Mouse (Mus musculus) layer of hippocampus, adult 2 months (tissue): ENCODE measurements around the gene Rsl1d1. TPM values are rescaled to one million over a fixed set of nuclear protein-coding genes. Genes with fewer than 3 reads are reported as not detected.

ENCODE experiments used
- DNase-seq, 2 experiments: peaks; one replicate each; pipeline ENCODE4 v3.0.0; 2022; ENCODE audit warnings: low spot score in 2 of 2
- H3K27ac ChIP-seq: fragments of 200-600 bp; 2 replicates; pipeline ENCODE4 v1.8.1; 2022
- H3K4me3 ChIP-seq: fragments of 200-600 bp; 2 replicates; pipeline ENCODE4 v1.8.1; 2022; ENCODE audit warnings: mild to moderate bottlenecking
- CTCF ChIP-seq: fragments of 200-600 bp; conservative IDR thresholded peaks from 2 replicates; pipeline ENCODE4 v1.8.1; 2022; ENCODE audit warnings: antibody characterized with exemption, mild to moderate bottlenecking, moderate library complexity
- long read RNA-seq, 2 experiments: library from polyadenylated mRNA; stranded (forward); transcript quantifications; one replicate each; pipeline ENCODE4 v2.0.0; 2021; ENCODE audit warnings: borderline mapping rate in 2 of 2
- total RNA-seq, 2 experiments: library from RNA; stranded (reverse); gene quantifications; 2 replicates each; pipeline ENCODE4 v1.2.3; 2021

Gene Rsl1d1
- 10 to 100 TPM; 54.1 to 58.0 TPM for total RNA-seq
- long read RNA-seq, experiment 1, transcript Rsl1d1-201 (9 exons, 1,945 nt) = major isoform, 40 of 45 reads
- long read RNA-seq, experiment 1, partial matches to known transcripts = 2 of 45 reads
- long read RNA-seq, experiment 1, other reads (novel, unspliced or antisense) = 3 of 45 reads
- long read RNA-seq, experiment 2, transcript Rsl1d1-201 (9 exons, 1,945 nt) = major isoform, 43 of 53 reads
- long read RNA-seq, experiment 2, partial matches to known transcripts = 3 of 53 reads
- long read RNA-seq, experiment 2, other reads (novel, unspliced or antisense) = 7 of 53 reads

DNA sequence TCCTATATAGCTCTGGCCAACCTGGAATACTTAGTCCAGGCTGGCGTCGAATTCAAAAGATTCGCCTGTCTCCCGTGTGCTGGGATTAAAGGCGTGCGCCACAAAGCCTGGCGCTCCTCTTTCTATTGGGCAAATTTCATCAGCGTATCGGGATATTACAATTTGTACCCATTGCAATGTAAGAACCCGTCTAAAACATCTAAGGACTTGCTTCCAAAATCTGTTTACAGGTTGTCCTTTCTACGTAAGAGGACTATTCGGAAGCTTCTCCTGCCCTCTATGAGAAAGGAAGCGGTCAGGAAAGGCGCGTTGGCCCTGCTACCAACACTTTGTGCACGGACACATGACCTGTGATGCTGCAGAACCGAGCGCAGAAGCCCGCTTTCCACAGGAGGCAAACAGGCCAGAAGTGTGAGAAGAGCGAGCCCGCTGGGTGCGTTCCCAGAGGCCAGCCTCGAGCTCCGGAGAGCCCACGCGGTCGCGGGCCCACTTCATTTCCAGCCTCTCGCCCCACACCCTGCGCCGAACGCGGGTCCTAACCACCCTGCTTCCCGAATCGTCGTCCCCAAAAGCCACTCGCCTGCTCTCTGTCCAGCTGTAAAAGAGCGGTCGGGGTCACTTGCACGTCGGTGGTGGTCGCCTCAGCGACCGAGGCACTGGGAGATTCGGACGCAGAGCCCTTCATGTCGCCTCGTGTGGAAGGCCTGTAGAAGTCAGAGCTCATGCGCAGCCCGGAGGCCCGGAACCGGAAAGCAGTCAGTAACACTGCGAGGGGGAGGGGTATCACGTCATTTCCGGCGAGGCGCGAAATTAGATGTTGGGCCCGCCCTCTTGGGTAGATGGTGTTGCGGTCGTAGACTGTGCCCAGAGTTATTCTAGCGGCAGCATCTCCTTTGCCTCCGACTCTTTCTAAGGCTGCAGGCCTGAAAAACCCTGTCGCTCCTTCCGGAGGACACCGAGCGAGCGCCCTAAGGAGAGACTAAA, at the start of gene Rsl1d1:
Gene Rsl1d1 (minus strand): TSS at position 761 of the 984 bp plus-strand sequence.
- peak within 1 kb of the TSS; percentile 94 for H3K27ac ChIP-seq
- peak; percentile 90 to 93 for DNase-seq
- peak within 1 kb of the TSS; percentile 84 for H3K4me3 ChIP-seq
- TF ChIP-seq CTCF = no peak

DNA sequence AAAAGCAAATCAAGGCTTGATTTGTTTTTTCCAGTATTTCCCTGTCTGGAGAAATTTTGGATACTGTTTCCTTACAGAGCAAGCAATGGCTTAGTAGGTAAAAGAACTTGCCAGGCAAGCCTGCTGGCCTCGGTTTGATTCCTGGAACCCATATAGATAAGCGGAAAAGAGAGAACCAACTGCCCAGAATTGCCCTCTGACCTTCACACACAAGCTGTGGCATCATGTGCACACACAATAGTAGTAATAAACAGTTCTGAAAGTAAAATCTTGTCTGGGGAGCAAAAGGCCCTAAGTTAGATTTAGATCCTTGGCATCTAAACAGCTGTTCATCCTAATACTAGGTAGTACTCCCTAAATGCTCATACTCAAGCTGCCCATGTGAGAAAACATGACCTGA, 44.7 kb upstream of the Rsl1d1 start:
- Histone ChIP-seq H3K27ac (no peak overlapping the region), H3K4me3 (no peak overlapping the region)
- DNase-seq = no peak
- no peak for TF ChIP-seq CTCF

DNA sequence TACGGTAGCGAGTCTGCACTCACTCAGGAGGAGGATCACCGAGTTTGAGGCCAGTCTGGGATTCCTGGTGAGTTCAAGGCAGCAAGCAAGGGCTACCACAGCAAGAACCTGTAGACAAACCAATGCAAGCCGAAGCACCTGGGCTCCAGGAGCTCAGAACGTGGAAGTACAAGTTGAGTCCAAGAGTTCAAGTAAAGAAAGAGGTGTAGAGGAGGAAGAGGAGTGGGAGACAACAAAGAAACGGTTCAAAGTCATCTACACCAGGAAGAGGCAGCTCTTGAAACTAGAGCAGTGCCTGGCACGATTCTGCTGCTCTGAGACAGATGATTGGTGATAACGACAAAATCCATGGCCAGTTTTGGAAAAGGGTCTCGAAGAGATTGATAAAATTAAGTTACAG, 42.6 kb upstream of the Rsl1d1 start:
- no peak for TF ChIP-seq CTCF
- H3K4me3 ChIP-seq = no peak overlapping the region
- DNase-seq = no peak
- no peak overlapping the region for H3K27ac ChIP-seq

DNA sequence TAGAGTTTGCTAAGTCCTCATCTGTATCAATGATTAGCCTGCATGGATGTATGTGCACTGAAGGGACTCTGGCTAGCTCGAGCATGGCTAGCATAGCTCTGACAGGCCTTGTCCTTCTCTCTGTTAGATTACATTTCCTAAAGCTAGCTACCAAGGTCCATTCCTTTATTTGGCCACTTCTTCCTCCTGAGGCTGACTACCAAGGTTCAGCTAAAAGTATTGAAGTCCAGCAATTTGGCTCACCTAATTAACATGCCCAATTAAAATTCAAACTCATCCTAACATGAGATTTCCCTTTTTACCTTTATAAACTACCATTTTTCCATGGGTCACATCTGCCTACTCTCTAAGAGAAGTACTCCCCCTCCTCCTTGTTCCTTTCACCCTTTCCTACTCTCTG, 39.3 kb upstream of the Rsl1d1 start:
- no peak overlapping the region for H3K27ac ChIP-seq
- DNase-seq = no peak
- TF ChIP-seq CTCF = no peak
- H3K4me3 ChIP-seq = no peak overlapping the region

DNA sequence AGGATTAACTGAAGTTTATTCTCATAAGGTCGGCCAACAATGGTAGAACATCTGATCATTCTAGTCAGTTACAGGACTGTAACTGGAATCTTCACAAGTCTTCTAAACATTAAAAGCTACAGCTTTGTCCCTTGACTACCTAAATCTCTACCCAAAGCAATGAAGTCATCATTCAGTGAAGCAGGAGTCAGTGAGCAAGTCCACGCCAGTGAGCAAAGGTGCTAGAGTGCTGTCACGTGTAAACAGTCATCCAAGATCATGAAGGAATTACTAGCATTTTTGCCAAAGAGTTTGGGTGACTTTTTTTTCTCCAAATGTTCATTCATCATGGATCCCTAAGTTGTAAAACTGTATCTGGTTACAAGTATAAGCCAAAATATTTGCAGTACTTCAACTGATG, 14.7 kb upstream of the Rsl1d1 start:
- no peak overlapping the region for H3K27ac ChIP-seq
- no peak for DNase-seq
- H3K4me3 ChIP-seq = no peak overlapping the region
- TF ChIP-seq CTCF = no peak

DNA sequence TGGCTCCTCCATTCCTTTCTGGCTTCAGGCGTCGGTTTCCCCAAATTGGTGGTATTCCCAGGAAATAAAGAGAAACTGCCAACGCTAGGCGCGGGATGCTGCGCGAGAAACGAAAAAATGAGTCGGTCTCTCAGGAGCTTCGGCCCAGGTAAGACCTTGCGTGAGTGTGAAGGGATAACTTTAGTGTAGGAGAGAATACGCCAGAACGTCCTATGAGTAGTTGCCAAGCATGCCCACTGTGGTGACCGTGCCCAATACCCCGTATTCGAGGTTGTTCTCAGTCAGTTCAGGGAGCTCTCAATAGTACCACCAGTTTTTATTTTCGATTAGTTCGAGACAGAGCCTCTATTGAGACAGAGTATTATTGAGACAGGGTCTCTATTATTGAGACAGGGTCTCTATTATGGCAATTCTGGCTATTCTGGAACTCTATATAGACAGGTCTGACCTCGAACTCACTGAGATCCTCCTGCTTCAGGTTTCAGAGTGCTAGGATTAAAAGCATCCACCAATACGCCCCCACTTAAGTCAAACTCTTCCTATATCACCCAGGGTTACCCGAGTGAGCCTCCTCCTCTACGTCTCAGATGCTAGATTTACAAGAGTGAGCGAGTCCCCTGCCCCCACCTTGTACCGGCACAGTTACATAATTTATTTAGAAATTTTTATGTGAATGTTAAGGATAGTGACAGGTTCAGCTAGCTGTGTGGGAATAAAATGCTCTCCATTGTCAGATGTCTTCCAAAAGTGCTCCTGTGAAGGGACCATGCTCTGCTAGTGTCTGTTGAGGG, 664 bp upstream of the Rsl1d1 start:
- TF ChIP-seq CTCF = no peak
- Histone ChIP-seq H3K4me3 (peak overlapping the region; percentile 84), H3K27ac (peak overlapping the region; percentile 94; the same call in 1 of the 2 replicates)
- no peak for DNase-seq

DNA sequence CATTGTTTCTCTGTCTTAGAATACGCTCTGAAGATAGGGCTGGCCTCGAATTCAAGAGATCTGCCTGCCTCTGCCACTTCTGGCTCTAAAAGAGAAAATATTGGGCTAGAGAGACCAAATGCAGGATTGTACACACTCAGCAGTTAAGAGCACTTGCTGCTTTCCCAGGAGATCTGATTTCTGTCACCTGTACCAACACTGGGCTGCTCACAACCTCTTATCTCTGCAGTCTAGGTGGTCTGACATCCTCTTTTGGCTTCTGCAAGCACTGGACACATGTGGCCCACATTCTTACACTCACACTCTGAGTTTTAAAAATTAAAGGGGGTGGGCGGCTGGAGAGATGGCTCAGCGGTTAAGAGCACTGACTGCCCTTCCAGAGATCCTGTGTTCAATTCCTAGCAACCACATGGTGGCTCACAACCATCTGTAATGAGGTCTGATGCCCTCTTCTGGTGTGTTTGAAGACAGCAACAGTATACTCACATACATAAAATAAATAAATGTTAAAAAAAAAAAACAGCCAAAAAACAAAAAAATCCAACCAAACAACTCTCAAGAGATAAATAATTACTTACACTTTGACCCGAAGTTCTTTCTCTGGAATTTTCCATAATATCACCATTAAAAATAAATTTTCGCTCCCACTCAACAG, 1.3 kb downstream of the Rsl1d1 start:
- Histone ChIP-seq H3K4me3 (peak overlapping the region; percentile 84), H3K27ac (peak overlapping the region; percentile 94; the same call in 1 of the 2 replicates)
- no peak for DNase-seq
- peak; percentile 43 for TF ChIP-seq CTCF

DNA sequence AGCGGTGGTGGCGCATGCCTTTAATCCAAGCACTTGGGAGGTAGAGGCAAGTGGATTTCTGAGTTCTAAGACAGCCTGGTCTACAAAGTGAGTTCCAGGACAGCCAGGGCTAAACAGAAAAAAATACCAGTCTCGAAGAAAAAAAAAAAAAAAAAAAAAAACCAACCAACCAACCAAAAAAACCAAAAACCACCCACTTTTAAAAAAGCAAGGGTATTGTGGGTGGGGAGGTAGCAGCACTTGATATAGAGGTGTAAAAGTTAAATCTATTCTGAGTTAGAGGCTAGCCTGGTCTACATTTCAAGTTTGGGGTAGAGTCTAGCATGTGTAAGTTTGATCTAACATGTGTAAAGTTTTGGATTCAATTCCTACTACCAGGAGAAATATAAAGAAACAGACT, 2.9 kb downstream of the Rsl1d1 start:
- Histone ChIP-seq H3K4me3 (no peak overlapping the region), H3K27ac (no peak overlapping the region)
- DNase-seq = no peak
- TF ChIP-seq CTCF = no peak

DNA sequence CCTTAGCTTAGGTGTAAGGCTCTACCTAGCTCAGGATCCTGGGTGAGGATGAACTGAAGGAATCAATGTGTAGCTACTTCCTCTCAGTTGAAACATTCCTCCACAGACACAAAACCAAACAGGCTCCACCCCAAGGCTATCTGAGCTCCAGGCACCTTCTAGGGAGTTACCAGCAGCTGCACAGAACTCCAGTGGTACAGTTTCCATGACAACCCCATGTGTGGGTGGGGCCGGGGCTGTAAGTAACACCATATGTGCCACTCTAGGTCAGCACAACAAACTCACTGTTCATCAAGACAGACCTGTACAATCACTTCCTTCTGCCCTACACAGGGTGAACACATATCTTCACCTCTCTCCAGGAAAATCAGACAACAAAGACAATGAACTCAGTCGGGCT, 4.7 kb downstream of the Rsl1d1 start:
- Histone ChIP-seq H3K4me3 (no peak overlapping the region), H3K27ac (no peak overlapping the region)
- no peak for TF ChIP-seq CTCF
- no peak for DNase-seq

DNA sequence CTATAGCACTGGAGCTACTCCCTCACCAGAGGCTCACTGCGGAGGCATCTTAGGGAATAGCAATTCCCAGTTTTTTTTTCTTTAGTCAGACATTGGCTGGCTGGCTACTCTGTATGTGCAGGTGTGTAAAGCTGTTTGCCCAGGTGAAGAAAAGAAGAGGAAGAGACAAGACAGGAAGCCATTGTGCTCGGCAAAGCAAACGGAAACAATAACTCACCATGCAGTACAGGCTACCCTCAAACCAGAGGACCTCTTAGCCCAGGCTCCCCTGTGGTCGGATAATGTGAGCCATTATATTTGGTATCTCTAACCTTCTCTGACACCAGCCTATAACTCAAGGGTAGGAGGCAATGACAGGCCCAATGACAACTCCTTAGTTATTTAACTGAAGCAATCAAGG, 6.1 kb downstream of the Rsl1d1 start:
- Histone ChIP-seq H3K4me3 (no peak overlapping the region), H3K27ac (no peak overlapping the region)
- TF ChIP-seq CTCF = no peak
- DNase-seq = no peak

DNA sequence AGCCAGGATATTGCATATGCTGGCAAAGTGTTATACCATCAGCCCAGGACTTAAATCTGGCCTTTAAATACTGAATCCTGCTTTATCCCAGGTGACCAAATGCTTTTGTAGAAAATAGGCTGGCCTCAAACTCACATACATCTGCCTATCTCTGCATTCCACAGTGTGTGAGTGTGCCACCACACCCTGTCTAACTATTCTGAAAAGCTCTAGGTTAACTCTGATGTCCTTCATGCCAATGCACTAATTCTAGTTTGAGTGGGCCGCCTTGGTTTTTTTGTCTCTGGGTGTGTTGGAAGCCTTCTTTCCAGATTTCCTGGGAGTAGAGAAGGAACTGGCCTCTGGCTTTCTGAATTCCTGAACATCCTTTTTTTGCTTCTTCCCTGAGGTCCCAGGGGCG, 9.9 kb downstream of the Rsl1d1 start:
- no peak for TF ChIP-seq CTCF
- Histone ChIP-seq H3K4me3 (no peak overlapping the region), H3K27ac (no peak overlapping the region)
- no peak for DNase-seq

DNA sequence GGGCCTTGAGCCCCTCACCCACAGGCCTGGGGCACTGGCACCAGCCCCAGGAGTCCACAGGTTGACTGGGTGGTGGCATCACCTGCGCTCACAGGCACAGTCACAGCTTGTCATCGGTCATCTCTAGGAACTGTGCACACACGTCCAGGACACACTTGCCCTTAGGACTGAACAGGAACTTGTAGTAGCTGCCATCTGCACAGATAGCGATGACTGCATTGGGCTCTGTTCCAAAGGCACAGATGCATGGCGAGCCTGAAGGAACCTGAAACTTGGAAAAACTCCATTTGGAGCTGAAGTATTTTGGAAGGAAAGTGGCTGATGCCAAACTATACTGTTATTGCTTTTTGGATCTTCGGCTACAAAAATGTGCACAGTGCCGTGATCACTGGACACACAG, 13.0 kb downstream of the Rsl1d1 start:
- H3K4me3 ChIP-seq = no peak overlapping the region
- H3K27ac ChIP-seq = no peak overlapping the region
- no peak for TF ChIP-seq CTCF
- DNase-seq = peak in 1 of 2 experiments; percentile 21
